Mouse (Mus musculus) ES-Bruce4 (cell line): Measurements from ENCODE around the gene Atxn1. TPM values are rescaled to one million over a fixed set of nuclear protein-coding genes. Genes with fewer than 3 reads are reported as not detected.

Experiments used
- H3K27ac ChIP-seq: 2 replicates; pipeline ENCODE4 v1.5.1; 2012; ENCODE audit warnings: low read length, inconsistent platforms; ENCODE audit not compliant: insufficient read depth
- H3K27me3 ChIP-seq: 2 replicates; pipeline ENCODE4 v1.6.1; 2012; ENCODE audit warnings: mild to moderate bottlenecking, low read length, inconsistent platforms; ENCODE audit not compliant: control insufficient read depth, poor library complexity, insufficient read depth, severe bottlenecking
- H3K36me3 ChIP-seq: 2 replicates; pipeline ENCODE4 v1.6.1; 2012; ENCODE audit warnings: inconsistent platforms, mild to moderate bottlenecking, low read length, moderate library complexity; ENCODE audit not compliant: control insufficient read depth, poor library complexity, insufficient read depth, severe bottlenecking
- H3K4me1 ChIP-seq: one replicate; pipeline ENCODE4 v1.8.1; 2011; ENCODE audit warnings: low read length; ENCODE audit not compliant: control insufficient read depth, insufficient read depth
- H3K4me3 ChIP-seq: 2 replicates; pipeline ENCODE4 v1.5.1; 2011; ENCODE audit warnings: low read depth, mild to moderate bottlenecking, low read length
- H3K9ac ChIP-seq: 2 replicates; pipeline ENCODE4 v1.6.1; 2012; ENCODE audit warnings: low read depth, mild to moderate bottlenecking, inconsistent platforms; ENCODE audit not compliant: poor library complexity, severe bottlenecking
- H3K9me3 ChIP-seq: replicated peaks from 2 replicates; pipeline ENCODE4 v1.6.1; 2012; ENCODE audit warnings: mild to moderate bottlenecking, low read length, inconsistent platforms; ENCODE audit not compliant: control insufficient read depth, poor library complexity, insufficient read depth, severe bottlenecking
- CTCF ChIP-seq: IDR thresholded peaks from one replicate; pipeline ENCODE4 v1.8.1; 2011; ENCODE audit warnings: low read depth, low read length
- EP300 ChIP-seq: IDR thresholded peaks from 2 replicates; pipeline ENCODE4 v1.6.1; 2011; ENCODE audit warnings: low read depth, low read length; ENCODE audit not compliant: insufficient read depth
- POLR2A ChIP-seq: IDR thresholded peaks from one replicate; pipeline ENCODE4 v1.8.1; 2011; ENCODE audit warnings: low read length; ENCODE audit not compliant: insufficient read depth
- polyA plus RNA-seq: library from polyadenylated mRNA; stranded (reverse); fragments of >200 nt; gene quantifications from 2 replicates; pipeline ENCODE4 v1.2.4, GENCODE M21; 2011; ENCODE audit warnings: low read depth; ENCODE audit not compliant: missing spikeins, insufficient read depth, insufficient read length

The Atxn1 gene
- polyA plus RNA-seq, 1 experiment: 10.1 TPM

GRCm38 (mm10) chr13:45754483-45754882 is 210.3 kb downstream of the Atxn1 start:
- H3K27me3 ChIP-seq: no peaks in the 10 kb centered on the region
- H3K36me3 ChIP-seq: no peaks in the 10 kb centered on the region
- H3K9me3 ChIP-seq: no peaks in the 10 kb centered on the region; the same call in 1 of the 2 replicates
- H3K9ac ChIP-seq: no peak overlapping the region
- no peaks in the 10 kb centered on the region for H3K4me1 ChIP-seq
- TF ChIP-seq CTCF: no peak
- TF ChIP-seq POLR2A: no peak
- TF ChIP-seq EP300: no peak
- no peak overlapping the region for H3K4me3 ChIP-seq
- no peak overlapping the region for H3K27ac ChIP-seq

GRCm38 (mm10) chr13:45752498-45752897 is 212.3 kb downstream of the Atxn1 start:
- Histone ChIP-seq H3K4me1 (no peaks in the 10 kb centered on the region), H3K9me3 (no peaks in the 10 kb centered on the region; the same call in 1 of the 2 replicates), H3K36me3 (no peaks in the 10 kb centered on the region), H3K9ac (no peak overlapping the region), H3K27ac (no peak overlapping the region), H3K27me3 (no peaks in the 10 kb centered on the region), H3K4me3 (no peak overlapping the region)
- no peak for TF ChIP-seq EP300
- TF ChIP-seq POLR2A: no peak
- TF ChIP-seq CTCF: no peak

- no peaks in the 10 kb centered on the region; the same call in 1 of the 2 replicates for H3K9me3 ChIP-seq
- TF ChIP-seq EP300 (no peak), POLR2A (no peak), CTCF (no peak)
- no peak overlapping the region for H3K27ac ChIP-seq
- no peak overlapping the region for H3K9ac ChIP-seq
- no peaks in the 10 kb centered on the region for H3K27me3 ChIP-seq
- no peak overlapping the region for H3K4me3 ChIP-seq
- H3K36me3 ChIP-seq: no peaks in the 10 kb centered on the region
- no peaks in the 10 kb centered on the region for H3K4me1 ChIP-seq
Measured at GRCm38 (mm10) chr13:45751231-45751630, 213.6 kb downstream of the Atxn1 start.

GRCm38 (mm10) chr13:45750627-45751026 is 214.2 kb downstream of the Atxn1 start:
- no peaks in the 10 kb centered on the region for H3K4me1 ChIP-seq
- no peak for TF ChIP-seq POLR2A
- no peak for TF ChIP-seq EP300
- TF ChIP-seq CTCF: no peak
- H3K27me3 ChIP-seq: no peaks in the 10 kb centered on the region
- no peaks in the 10 kb centered on the region for H3K36me3 ChIP-seq
- H3K27ac ChIP-seq: no peak overlapping the region
- H3K9ac ChIP-seq: no peak overlapping the region
- H3K4me3 ChIP-seq: no peak overlapping the region
- H3K9me3 ChIP-seq: no peaks in the 10 kb centered on the region; the same call in 1 of the 2 replicates

GRCm38 (mm10) chr13:45749937-45750336 is 214.9 kb downstream of the Atxn1 start:
- Histone ChIP-seq H3K9ac (no peak overlapping the region), H3K27me3 (no peaks in the 10 kb centered on the region), H3K4me1 (no peaks in the 10 kb centered on the region), H3K27ac (no peak overlapping the region), H3K9me3 (no peaks in the 10 kb centered on the region; the same call in 1 of the 2 replicates), H3K36me3 (no peaks in the 10 kb centered on the region), H3K4me3 (no peak overlapping the region)
- TF ChIP-seq POLR2A (no peak), EP300 (no peak), CTCF (no peak)

GRCm38 (mm10) chr13:45749222-45749621 is 215.6 kb downstream of the Atxn1 start:
- no peaks in the 10 kb centered on the region for H3K27me3 ChIP-seq
- H3K4me1 ChIP-seq: no peaks in the 10 kb centered on the region
- no peak overlapping the region for H3K9ac ChIP-seq
- no peak for TF ChIP-seq POLR2A
- TF ChIP-seq EP300: no peak
- TF ChIP-seq CTCF: no peak
- H3K27ac ChIP-seq: no peak overlapping the region
- H3K9me3 ChIP-seq: no peaks in the 10 kb centered on the region; the same call in 1 of the 2 replicates
- no peaks in the 10 kb centered on the region for H3K36me3 ChIP-seq
- H3K4me3 ChIP-seq: no peak overlapping the region

GRCm38 (mm10) chr13:45748691-45749090 is 216.1 kb downstream of the Atxn1 start:
- Histone ChIP-seq H3K27me3 (no peaks in the 10 kb centered on the region), H3K36me3 (no peaks in the 10 kb centered on the region), H3K9me3 (no peaks in the 10 kb centered on the region; the same call in 1 of the 2 replicates), H3K9ac (no peak overlapping the region), H3K4me3 (no peak overlapping the region), H3K4me1 (no peaks in the 10 kb centered on the region), H3K27ac (no peak overlapping the region)
- TF ChIP-seq EP300: no peak
- no peak for TF ChIP-seq CTCF
- no peak for TF ChIP-seq POLR2A
